Mouse (Mus musculus): ENCODE results near the gene Ppm1d. TPM values are rescaled to one million over a fixed set of nuclear protein-coding genes. Genes with fewer than 3 reads are reported as not detected.

The Ppm1d gene
- polyA plus RNA-seq, 1 experiment from 2014 or later: 25.1 TPM

DNA sequence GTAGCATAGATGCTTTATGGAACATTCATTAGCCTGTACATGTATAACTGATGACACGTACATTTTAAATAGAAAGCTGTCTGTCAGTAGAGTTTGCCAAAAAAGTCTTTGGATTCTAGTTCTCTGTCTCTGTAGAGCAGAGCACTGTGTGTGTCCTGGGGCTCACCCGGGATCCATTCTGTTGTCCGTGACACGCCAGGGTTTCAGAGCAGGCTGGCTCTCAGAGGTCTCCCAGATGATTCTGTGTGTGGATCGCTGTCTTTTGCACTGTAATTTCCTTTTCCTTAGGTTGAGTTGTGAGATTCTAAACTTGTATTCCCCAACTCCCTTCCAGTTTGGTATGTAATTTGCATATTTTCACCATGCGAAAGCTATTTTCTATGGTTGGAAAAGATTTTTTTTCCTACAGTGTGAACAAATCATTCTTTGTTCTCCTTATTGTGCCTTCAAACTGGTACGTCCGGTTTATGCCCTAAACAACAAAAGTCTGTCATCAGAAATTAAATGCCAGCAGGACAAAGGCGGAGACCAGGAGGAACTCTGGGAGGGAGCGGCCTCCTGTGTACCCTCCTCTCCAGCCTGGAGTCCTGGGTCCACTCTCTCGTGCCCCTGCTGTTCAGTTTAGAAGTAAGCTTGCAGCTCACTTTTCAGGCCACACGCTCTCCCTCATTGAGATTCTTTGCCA is 81.3 kb downstream of the Ppm1d start:
- ATAC-seq (no peak), DNase-seq (ENCODE audit: low spot score) (peak; percentile 16)
- Histone ChIP-seq H3K27me3 (replicated peaks; ENCODE audit: control insufficient read depth, insufficient read depth, low read length) (no peaks in the 10 kb centered on the region), H3K27ac (ENCODE audit: low read depth, low read length) (no peak overlapping the region), H3K4me3 (ENCODE audit: low read depth, low read length) (no peak overlapping the region), H3K4me2 (ENCODE audit: low read length) (no peak overlapping the region), H3K4me1 (ENCODE audit: control insufficient read depth, insufficient read depth, low read length) (no peaks in the 10 kb centered on the region), H3K9ac (ENCODE audit: low read length) (no peak overlapping the region; the same call in 1 of the 2 replicates), H3K9me3 (replicated peaks; ENCODE audit: control insufficient read depth, low read length) (no peaks in the 10 kb centered on the region), H3K36me3 (ENCODE audit: control insufficient read depth, insufficient read depth, low read length) (no peaks in the 10 kb centered on the region)
- WGBS: 32% methylated on average over 12 of the region's 12 CpGs

DNA sequence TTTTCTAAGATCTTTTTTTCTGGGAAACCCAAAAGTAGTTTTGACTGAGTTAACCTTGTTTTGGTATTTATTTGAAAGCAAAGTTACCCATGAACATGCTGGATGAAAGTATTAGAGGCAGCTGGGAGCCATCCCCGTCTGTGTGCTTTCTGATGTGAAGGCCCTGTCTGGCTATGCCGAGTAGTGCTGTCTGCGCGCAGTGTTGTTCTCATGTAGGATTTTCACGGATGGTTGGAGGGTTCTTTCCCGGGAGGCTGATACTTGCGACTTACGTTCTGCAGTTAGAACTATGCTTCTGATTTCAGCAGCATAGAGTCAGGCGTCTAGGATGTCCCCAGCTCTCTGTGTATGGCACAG is 81.8 kb downstream of the Ppm1d start:
- Histone ChIP-seq H3K27me3 (replicated peaks; ENCODE audit: control insufficient read depth, insufficient read depth, low read length) (no peaks in the 10 kb centered on the region), H3K9ac (ENCODE audit: low read length) (peak overlapping the region; percentile 21; the same call in 1 of the 2 replicates), H3K4me3 (ENCODE audit: low read depth, low read length) (no peak overlapping the region), H3K4me1 (ENCODE audit: control insufficient read depth, insufficient read depth, low read length) (no peaks in the 10 kb centered on the region), H3K4me2 (ENCODE audit: low read length) (no peak overlapping the region), H3K27ac (ENCODE audit: low read depth, low read length) (no peak overlapping the region), H3K9me3 (replicated peaks; ENCODE audit: control insufficient read depth, low read length) (no peaks in the 10 kb centered on the region), H3K36me3 (ENCODE audit: control insufficient read depth, insufficient read depth, low read length) (no peaks in the 10 kb centered on the region)
- ATAC-seq (no peak), DNase-seq (ENCODE audit: low spot score) (peak; percentile 19)
- 30% methylated on average over 9 of the region's 9 CpGs for WGBS

DNA sequence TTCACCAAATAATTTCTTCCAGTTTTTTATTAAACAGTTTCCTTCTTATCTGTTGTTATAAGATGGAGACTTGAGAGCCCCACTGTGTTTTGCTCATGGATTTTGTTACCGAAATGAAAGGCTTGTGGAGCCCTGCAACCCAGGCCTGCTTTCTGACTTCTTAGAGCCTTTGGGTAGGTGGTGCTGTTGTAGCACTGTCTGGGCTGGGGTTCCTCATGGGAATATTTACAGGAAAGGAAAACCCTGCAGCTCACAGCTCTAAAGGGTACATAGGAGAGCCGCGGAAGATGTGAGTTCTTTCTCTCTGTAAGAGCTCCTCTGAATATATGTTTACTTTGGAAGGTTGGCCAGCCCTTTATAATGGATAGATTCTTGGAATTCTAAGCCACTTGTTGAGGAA is 82.9 kb downstream of the Ppm1d start:
- H3K4me3 ChIP-seq (ENCODE audit: low read depth, low read length): no peak overlapping the region
- 73% methylated on average over 3 of the region's 3 CpGs for WGBS
- H3K4me2 ChIP-seq (ENCODE audit: low read length): no peak overlapping the region
- H3K27ac ChIP-seq (ENCODE audit: low read depth, low read length): no peak overlapping the region
- DNase-seq (ENCODE audit: low spot score) (no peak), ATAC-seq (no peak)
- H3K36me3 ChIP-seq (ENCODE audit: control insufficient read depth, insufficient read depth, low read length): no peaks in the 10 kb centered on the region
- H3K27me3 ChIP-seq (replicated peaks; ENCODE audit: control insufficient read depth, insufficient read depth, low read length): no peaks in the 10 kb centered on the region
- no peaks in the 10 kb centered on the region for H3K4me1 ChIP-seq (ENCODE audit: control insufficient read depth, insufficient read depth, low read length)
- no peaks in the 10 kb centered on the region for H3K9me3 ChIP-seq (replicated peaks; ENCODE audit: control insufficient read depth, low read length)
- no peak overlapping the region for H3K9ac ChIP-seq (ENCODE audit: low read length)

DNA sequence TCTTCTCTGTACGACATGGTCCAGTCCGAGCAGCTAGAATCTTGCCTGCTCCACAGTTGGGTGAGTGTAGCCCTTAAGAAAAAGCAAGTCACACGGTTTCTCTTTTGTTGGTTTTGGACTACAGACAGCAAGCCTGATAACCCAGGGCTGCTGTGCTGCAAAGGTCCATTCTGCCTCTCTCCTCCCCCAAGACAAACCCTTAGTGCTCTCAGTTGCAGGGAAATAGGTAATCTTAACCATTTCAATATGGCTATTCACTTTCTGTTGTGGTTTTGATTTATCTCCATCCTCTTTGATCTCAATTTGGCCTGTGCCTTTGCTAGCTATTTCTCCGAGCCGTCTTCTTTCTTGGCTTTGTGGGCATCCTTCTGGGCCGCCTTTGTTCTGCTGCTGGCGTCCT is 84.3 kb downstream of the Ppm1d start:
- no peak for ATAC-seq
- no peaks in the 10 kb centered on the region for H3K4me1 ChIP-seq (ENCODE audit: control insufficient read depth, insufficient read depth, low read length)
- no peaks in the 10 kb centered on the region for H3K27me3 ChIP-seq (replicated peaks; ENCODE audit: control insufficient read depth, insufficient read depth, low read length)
- H3K9me3 ChIP-seq (replicated peaks; ENCODE audit: control insufficient read depth, low read length): no peaks in the 10 kb centered on the region
- H3K4me2 ChIP-seq (ENCODE audit: low read length): no peak overlapping the region
- H3K27ac ChIP-seq (ENCODE audit: low read depth, low read length): no peak overlapping the region
- H3K9ac ChIP-seq (ENCODE audit: low read length): no peak overlapping the region
- 29% methylated on average over 7 of the region's 7 CpGs for WGBS
- no peaks in the 10 kb centered on the region for H3K36me3 ChIP-seq (ENCODE audit: control insufficient read depth, insufficient read depth, low read length)
- no peak overlapping the region for H3K4me3 ChIP-seq (ENCODE audit: low read depth, low read length)
- DNase-seq (ENCODE audit: low spot score): no peak

Other genes with a start within 250 kb of the Ppm1d start
- gene Usp32, start 171.1 kb upstream of the Ppm1d start, polyA plus RNA-seq (2014; fragmentation: Nextera tagmentation; extraction: Ambion mirVana): 12.5 and 13.2 TPM in 2 replicates
- 0.33 and 1.3 TPM in 2 replicates for gene 1700125H20Rik, start 140.8 kb upstream of the Ppm1d start, polyA plus RNA-seq (2014; fragmentation: Nextera tagmentation; extraction: Ambion mirVana)
- gene Appbp2, start 76.1 kb upstream of the Ppm1d start, polyA plus RNA-seq (2014; fragmentation: Nextera tagmentation; extraction: Ambion mirVana): 47.0 and 54.5 TPM in 2 replicates
- gene Bcas3, start 41.9 kb downstream of the Ppm1d start, polyA plus RNA-seq (2014; fragmentation: Nextera tagmentation; extraction: Ambion mirVana): 27.5 and 30.5 TPM in 2 replicates